Mouse (Mus musculus) spleen, postnatal 4 days (tissue): ENCODE measurements around the gene Dapp1.
A peak's percentile ranks its signal among the peaks of the same experiment; 100 is the strongest.
"Not testable (repeated sequence)": the region's sequence is repeated elsewhere in the genome, so short reads cannot be mapped to it uniquely, and the experiment has no call there.

ENCODE experiments used
- DNase-seq, 2 experiments: peaks; one replicate each; pipeline ENCODE4 v3.0.0; 2022; ENCODE audit warnings: low spot score in 2 of 2

Dapp1 gene

DNA sequence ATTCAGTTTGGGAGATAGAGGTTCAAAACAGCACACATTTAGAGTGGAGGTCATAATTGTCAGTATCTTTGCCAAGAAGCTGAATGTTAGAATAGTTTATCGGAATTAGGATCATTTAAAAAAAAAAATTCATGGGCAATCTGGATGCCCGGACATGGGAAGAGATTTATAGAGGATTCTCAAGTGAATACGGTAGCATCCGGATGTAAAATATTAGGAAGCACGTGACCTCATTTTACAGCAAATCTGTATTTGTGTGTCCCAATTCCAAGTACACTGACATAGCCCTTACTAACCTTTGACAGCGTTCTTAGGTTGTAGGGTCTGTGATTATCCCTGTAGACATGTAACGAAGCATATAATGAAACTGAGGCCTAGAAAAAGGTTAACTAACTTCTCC, 61.9 kb downstream of the Dapp1 start:
- DNase-seq, result no peak

DNA sequence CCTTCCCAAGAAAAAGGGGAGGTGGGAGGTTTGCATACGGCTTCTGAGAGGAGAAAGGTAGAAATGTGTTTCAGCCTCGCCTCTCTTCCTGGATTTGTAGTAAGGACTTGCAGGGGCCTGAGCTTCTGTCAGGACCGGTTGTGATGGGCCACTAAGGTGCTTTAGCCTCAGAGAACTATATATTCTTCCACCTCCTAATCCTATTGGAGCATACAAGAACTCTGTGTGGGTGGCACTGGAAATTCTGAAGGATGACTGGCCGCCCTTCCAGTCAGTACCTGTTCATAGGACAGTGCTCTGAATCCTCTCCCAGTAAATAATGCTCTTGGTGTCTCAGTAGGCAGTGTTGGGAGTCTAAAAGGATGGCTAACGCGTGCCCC, 62.4 kb downstream of the Dapp1 start:
- DNase-seq, result no peak

DNA sequence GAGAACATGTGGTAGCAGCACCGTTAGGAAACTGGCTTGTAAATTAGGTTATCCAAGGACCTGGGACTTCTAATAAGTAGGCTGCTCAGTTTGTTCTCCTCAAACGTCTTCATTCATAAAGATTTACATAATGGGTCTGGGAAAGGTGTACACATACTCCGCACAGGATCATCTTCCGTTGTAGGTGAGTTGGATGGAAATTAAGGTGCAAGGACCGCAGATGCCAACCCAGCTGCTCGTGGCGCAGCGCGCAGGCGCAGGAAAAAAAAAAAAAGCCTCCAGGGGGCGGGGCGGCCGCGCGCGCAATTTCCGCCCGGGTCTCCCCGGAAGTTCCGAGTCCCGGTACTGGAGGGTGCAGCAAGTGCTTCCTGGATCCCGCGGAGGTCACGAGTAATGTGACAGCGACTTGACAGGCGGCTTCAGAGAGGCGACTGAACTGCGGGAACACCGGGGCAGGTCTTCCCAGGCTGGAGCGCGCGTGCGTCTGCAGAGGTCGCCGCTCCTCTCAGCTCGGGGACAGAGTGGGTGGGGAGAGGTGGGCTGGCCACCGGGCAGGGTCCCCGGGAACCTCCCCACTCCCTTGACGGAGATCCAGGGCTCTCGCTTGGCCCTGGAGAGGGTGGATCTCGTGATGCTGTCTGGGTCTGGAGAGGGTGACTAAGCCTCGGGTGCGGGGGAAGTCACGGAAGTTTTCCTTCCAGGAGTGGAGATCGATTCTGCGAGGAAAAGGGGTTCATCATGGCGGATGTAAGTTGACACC, 63.0 kb downstream of the Dapp1 start, which contains the start of gene Lamtor3:
Gene Lamtor3, plus strand, starts transcription at position 335 of the 760 bp plus-strand sequence.
- peak; percentile 88 to 96 for DNase-seq

DNA sequence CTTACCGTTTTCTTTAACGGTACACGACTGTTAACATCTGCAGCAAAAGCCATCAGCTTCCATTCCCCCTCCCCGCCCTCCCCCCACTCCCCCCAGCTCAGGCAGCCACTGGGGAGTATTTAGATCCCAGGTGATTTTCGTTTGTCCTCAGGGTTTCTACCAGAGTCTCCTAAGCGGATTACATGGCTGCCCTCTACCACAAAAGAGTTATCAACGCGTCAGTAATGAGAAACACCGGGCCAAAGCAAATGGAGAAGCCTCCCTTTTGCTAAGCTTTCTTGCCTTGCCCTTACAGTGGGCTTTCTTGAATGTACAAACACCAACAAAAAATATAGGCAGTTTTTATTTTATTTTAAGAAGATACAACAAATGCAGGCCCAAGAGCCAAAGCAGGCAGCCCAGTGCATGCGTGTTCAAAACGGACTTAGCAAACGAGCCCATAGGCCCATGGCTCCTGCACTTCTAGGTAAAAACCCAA, 63.6 kb downstream of the Dapp1 start:
- no peak for DNase-seq

DNA sequence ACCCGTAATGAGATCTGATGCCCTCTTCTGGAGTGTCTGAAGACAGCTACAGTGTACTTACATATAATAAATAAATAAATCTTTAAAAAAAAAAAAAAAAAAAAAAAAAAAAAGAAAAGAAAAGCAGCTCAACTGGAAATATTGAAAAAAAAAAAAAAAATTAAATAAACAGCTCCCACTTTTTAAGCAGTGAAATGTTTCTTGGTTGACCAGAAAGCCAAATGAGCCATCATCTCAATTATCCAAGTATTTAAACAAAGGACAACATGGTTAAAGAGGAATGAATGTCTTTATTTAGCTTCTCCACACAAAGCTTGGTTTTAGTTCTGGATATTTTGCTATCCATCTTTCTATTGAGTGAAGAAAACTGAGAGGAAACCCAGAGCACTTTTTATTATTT, 66.8 kb downstream of the Dapp1 start:
- not testable (repeated sequence) for DNase-seq

DNA sequence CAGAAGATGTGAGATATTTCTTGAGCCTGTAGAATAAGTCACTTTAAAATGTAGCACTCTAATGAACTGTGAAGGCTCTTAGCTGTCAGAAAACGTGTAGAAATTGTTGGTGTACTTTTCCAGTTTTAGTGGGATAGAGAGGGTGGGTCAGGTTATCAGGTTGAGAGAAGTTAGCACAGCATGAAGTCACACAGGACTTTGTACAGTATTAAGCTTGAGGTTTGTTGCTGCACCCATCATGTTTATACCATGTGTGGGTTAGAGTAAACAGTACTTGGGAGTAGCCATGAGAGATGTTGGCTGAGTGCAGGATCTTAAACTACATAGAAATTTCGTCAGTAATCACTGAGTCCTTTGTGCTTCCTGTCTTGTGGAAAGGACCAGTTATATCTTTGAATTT, 68.3 kb downstream of the Dapp1 start:
- DNase-seq, result no peak

GRCm38 (mm10) chr3:137900149-137900548, 81.2 kb downstream of the Dapp1 start:
- no peak for DNase-seq

- no peak for DNase-seq
These were observed 83.7 kb downstream of the Dapp1 start for GRCm38 (mm10) chr3:137897685-137898084.

- no peak for DNase-seq
These were observed 84.5 kb downstream of the Dapp1 start for GRCm38 (mm10) chr3:137896867-137897266.

DNA sequence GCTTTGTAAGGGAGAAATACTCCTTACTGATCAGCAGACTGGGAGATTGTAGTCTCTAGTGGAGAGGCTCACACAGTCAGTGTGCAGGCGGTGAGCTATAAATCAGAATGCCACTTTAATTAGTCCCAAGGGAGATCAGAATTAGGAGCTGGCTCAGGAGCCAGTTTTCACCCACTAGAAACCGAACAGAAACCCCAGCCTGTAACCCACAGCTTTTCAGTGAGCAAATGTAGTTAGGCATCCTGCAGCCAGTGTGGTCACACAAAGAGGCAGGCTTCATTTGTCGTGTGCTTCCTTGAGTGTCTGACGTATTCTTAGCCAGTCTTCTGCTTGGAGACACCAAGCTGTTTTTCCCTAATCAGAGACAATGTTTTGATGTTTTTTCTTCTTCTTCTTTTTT, 85.0 kb downstream of the Dapp1 start:
- no peak for DNase-seq

- DNase-seq, result no peak
These were observed 86.1 kb downstream of the Dapp1 start for GRCm38 (mm10) chr3:137895196-137895595.

- no peak for DNase-seq
These were observed 87.6 kb downstream of the Dapp1 start for GRCm38 (mm10) chr3:137893789-137894188.

DNA sequence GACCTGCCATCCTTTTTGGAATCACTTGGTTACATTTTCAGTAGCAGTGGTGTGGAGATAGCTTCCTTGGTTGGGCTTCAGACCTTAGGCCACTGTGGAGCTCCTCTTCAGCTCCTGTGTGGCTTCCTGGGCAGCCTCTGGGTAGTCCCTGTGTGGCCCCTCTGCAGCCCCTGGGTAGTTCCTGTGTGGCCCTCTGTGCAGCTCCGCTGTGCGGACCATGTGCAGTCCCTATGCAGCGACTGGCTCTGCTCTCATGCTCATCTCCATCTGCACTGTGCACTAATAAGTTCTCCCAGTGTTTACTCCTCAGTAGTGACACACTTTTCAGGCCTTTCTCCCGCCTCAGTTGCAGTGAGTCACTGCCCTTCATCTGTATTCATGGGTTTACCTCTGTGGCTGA, 89.2 kb downstream of the Dapp1 start:
- no peak for DNase-seq

- DNase-seq, result no peak
These were observed 90.3 kb downstream of the Dapp1 start for GRCm38 (mm10) chr3:137891089-137891488.

- DNase-seq, result no peak
These were observed 93.4 kb downstream of the Dapp1 start for GRCm38 (mm10) chr3:137887961-137888360.

- no peak for DNase-seq
These were observed 100.3 kb downstream of the Dapp1 start for GRCm38 (mm10) chr3:137881093-137881492.
